Mouse (Mus musculus) bone marrow macrophage, adult 2 months (primary cell): Measurements from ENCODE around the gene Commd7. TPM values are rescaled to one million over a fixed set of nuclear protein-coding genes. Genes with fewer than 3 reads are reported as not detected.
A peak's percentile ranks its signal among the peaks of the same experiment; 100 is the strongest.

Experiments used
- H3K27ac ChIP-seq: 2 replicates; pipeline ENCODE4 v1.5.1; 2012; ENCODE audit warnings: low read depth, low read length; ENCODE audit not compliant: insufficient read depth
- H3K4me1 ChIP-seq: 2 replicates; pipeline ENCODE4 v1.6.1; 2012; ENCODE audit warnings: low read length; ENCODE audit not compliant: control insufficient read depth, insufficient read depth
- H3K4me3 ChIP-seq: 2 replicates; pipeline ENCODE4 v1.5.1; 2012; ENCODE audit warnings: mild to moderate bottlenecking, low read length, moderate library complexity; ENCODE audit not compliant: insufficient read depth
- CTCF ChIP-seq: IDR thresholded peaks from 2 replicates; pipeline ENCODE4 v1.5.1; 2012; ENCODE audit warnings: low read depth, mild to moderate bottlenecking, low read length, moderate library complexity
- POLR2A ChIP-seq: IDR thresholded peaks from 2 replicates; pipeline ENCODE4 v1.6.1; 2012; ENCODE audit warnings: mild to moderate bottlenecking, low read depth, low read length, borderline replicate concordance
- polyA plus RNA-seq: library from polyadenylated mRNA; stranded (reverse); fragments of >200 nt; gene quantifications from 2 replicates; pipeline ENCODE4 v1.2.4, GENCODE M21; 2012; ENCODE audit not compliant: missing spikeins, insufficient read depth, insufficient read length

The Commd7 gene
- polyA plus RNA-seq, 1 experiment: 51.6 TPM

GRCm38 (mm10) chr2:153592056-153593014 is 40.2 kb downstream of the Commd7 start:
- H3K4me1 ChIP-seq: no peaks in the 10 kb centered on the region
- TF ChIP-seq CTCF: no peak
- TF ChIP-seq POLR2A: no peak
- no peak overlapping the region for H3K4me3 ChIP-seq
- H3K27ac ChIP-seq: no peak overlapping the region

GRCm38 (mm10) chr2:153586515-153587174 is 45.9 kb downstream of the Commd7 start:
- TF ChIP-seq CTCF (peak; percentile 99), POLR2A (no peak)
- Histone ChIP-seq H3K4me1 (peaks cover 12% of the 10 kb centered on the region), H3K4me3 (no peak overlapping the region), H3K27ac (no peak overlapping the region)

- Histone ChIP-seq H3K4me1 (peaks cover 12% of the 10 kb centered on the region), H3K27ac (no peak overlapping the region), H3K4me3 (no peak overlapping the region)
- TF ChIP-seq CTCF: no peak
- TF ChIP-seq POLR2A: no peak
Observed at GRCm38 (mm10) chr2:153585981-153586380, 46.6 kb downstream of the Commd7 start.

DNA sequence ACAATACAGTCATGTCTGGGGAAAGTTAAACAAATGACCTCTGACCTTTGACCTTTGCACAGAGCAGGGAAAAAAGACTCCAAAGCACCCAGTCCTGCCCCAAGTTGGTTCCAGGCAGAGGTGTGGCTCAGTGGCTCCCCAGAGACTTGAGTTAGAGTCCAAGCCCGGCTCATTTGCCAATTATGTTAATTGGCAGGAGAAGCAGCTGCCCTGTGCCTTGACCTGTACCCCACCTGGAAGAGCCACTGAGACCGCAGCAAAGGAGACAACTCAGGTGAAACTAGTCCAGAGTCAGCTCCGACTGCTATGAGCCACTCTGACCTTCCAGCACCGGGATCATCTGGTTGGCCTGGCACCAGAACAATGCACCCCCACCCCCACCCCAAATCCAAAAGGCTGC is 48.2 kb downstream of the Commd7 start:
- Histone ChIP-seq H3K4me3 (no peak overlapping the region), H3K4me1 (peaks cover 12% of the 10 kb centered on the region), H3K27ac (no peak overlapping the region)
- TF ChIP-seq POLR2A (no peak), CTCF (no peak)

DNA sequence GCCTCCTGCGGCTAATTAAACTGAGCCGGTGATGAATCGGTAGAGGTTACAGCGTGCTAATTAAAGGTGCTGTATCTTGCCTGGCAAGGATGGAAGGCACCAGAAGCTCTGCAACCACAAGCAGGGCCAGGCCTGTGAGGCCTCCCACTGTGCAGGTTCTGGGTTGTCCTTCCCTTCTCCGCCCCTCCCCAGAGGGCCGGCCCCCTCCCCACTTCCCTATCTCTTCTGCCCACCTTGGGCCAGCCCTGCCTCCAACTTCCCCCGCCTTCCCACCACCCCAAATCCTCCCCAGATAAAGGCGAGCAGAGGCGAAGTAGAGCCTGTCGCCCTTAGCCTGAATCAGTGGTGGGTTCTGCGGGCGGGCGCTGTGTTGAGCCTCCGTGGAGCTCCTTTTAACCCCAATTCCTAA is 48.9 kb downstream of the Commd7 start:
- no peak overlapping the region for H3K4me3 ChIP-seq
- no peak for TF ChIP-seq CTCF
- TF ChIP-seq POLR2A: no peak
- peaks cover 12% of the 10 kb centered on the region for H3K4me1 ChIP-seq
- H3K27ac ChIP-seq: no peak overlapping the region

GRCm38 (mm10) chr2:153582876-153583585 is 49.5 kb downstream of the Commd7 start:
- peaks cover 12% of the 10 kb centered on the region for H3K4me1 ChIP-seq
- H3K27ac ChIP-seq: no peak overlapping the region
- no peak overlapping the region for H3K4me3 ChIP-seq
- TF ChIP-seq POLR2A (no peak), CTCF (no peak)

GRCm38 (mm10) chr2:153581416-153581815 is 51.2 kb downstream of the Commd7 start:
- H3K4me3 ChIP-seq: no peak overlapping the region
- peaks cover 12% of the 10 kb centered on the region for H3K4me1 ChIP-seq
- TF ChIP-seq CTCF: no peak
- TF ChIP-seq POLR2A: no peak
- no peak overlapping the region for H3K27ac ChIP-seq

DNA sequence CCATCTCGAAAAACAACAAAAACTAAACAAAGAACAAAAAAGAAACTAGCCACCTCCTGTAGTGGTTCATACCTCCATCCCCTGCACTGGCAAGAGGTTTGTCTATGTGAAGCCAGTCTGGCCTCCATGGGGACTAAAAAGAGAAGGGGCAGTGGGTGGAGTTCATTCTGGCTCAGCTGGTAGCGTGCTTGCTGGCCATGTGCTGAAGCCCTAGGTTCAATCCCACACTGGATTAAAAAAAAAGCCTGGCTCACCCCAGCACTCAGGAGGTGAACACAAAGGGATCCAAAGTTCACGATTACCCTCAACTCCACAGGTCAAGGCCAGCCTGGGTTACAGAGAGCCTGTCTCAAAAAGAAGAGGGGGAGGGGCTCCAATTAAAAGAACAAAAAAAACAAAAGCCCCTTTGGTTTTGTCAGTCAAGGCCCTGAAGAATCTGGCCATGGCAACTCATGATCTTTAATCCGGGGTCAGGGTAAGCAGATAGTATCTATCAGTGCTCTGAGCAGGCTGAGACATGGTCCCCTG is 52.1 kb downstream of the Commd7 start:
- no peak overlapping the region for H3K27ac ChIP-seq
- no peak for TF ChIP-seq CTCF
- TF ChIP-seq POLR2A: no peak
- no peak overlapping the region for H3K4me3 ChIP-seq
- peaks cover 7% of the 10 kb centered on the region for H3K4me1 ChIP-seq

GRCm38 (mm10) chr2:153580042-153580441 is 52.5 kb downstream of the Commd7 start:
- TF ChIP-seq POLR2A (no peak), CTCF (no peak)
- Histone ChIP-seq H3K27ac (no peak overlapping the region), H3K4me3 (no peak overlapping the region), H3K4me1 (peaks cover 7% of the 10 kb centered on the region)
